Mouse (Mus musculus): ENCODE results near the gene Mrpl2.

Mrpl2 gene

DNA sequence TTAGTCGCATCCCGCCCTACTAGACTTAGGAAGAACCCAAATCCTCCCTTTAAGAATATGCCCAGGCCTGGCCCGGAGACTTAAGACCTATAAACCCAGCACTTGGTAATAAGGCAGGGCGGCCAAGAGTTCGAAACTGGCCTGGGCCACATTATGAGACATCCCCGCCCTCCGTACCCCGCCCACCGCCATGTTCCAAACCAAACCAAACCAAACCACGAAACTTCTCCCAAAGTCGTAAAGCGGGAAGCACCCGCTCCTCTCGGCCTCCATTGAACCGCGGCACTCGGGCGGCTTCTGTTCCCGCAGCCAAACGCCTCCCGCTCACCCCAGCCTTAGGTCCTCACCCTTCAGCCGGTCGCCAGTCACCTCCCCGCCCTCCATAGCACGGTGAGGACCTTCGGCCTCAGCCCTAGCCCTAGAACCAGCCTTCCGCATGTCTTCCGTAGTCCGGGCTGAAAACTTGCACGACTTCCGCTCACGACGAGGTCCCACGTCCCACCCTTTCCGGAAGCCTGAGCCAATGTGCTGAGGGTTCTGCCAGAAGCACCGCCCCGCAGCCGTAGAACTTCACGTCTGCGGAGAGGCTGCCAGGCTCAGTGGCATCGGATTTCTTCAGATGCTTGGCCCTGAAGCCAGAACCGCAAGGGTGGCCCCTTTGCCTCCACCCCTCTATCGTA lies 28.0 kb downstream of the Mrpl2 start, which contains the start of gene Rrp36:
TSS of gene Rrp36 (minus strand) at position 503 of the 680 bp plus-strand sequence.
- peak; percentile 85 to 92 for DNase-seq

DNA sequence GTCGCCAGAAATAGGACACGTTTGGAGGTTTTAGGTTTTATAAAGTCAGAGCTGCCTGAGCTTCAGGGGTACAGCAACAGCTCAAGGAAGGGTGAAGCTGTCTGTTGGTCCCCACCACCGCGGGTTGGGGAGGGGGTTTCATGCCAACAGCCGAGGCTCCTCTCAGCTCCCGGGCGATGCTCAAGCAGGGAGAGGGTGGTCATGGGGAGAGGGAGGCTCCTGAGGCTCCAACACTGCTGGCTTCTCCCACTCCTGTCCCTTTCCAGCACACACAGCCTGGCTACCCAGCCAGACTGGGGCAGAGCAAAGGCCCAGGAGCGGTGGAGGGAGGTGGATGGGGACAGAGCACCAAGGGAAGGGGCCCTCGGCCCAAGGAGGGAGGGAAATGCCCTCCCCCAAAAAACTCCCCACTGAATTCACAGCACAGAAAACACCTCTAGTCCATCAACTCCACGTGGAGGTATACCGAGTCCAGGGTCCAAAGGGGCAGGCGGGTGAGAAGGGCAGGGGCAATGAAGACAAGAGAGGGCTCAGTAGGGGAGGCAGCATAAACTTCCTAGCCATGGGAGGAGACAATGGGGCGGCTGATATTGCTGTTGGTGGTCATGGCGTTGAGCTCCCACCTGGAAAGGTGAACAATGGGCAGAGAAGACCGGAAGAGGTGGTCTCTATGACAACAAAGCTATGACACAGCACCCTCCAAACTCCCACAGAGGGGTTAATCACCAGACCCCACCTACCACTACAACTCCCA lies 28.7 kb downstream of the Mrpl2 start:
- DNase-seq: peak in 1 of 2 experiments; percentile 24

DNA sequence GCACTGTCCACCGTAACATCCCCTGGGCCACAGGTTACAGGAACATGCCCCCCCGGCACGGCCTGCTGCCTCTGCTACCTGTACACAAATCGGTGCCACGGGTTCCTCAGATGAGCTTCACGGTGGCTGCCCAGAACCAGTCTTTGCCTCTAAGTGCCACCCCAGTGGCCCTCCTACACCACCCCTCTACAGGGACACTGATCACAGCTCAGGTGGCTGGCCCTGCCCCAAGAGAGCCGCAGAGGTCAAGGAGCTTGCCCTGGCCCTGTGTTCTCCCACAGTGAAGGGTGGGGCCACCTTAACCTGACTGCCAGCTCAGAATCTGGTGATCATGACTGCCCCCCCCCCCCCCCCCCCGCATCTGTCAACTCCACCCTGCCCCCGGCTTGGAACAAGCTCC lies 32.4 kb downstream of the Mrpl2 start, which contains the start of gene Mea1:
TSS of gene Mea1 (plus strand) at position 378 of the 400 bp plus-strand sequence.
- DNase-seq: no peak

DNA sequence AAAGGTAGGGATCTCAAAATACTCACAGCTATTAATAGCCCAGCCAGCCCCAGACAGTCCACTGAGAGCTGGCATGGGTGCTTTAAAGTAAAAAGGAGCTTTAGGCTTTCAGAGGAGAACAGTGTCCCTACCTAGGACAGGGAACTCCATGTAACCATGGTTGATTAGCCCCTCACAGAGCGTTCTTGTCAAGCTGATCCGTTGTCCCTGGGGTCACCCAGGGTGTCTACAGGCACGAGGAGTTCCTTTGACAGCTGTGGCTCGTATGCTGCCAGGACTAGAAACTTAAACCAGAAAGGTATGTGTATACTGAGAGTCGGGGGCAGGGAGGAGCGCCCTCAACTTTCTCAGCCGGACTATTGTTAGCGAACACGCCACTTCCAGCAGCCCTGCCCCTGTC lies 32.9 kb downstream of the Mrpl2 start:
- DNase-seq: no peak

DNA sequence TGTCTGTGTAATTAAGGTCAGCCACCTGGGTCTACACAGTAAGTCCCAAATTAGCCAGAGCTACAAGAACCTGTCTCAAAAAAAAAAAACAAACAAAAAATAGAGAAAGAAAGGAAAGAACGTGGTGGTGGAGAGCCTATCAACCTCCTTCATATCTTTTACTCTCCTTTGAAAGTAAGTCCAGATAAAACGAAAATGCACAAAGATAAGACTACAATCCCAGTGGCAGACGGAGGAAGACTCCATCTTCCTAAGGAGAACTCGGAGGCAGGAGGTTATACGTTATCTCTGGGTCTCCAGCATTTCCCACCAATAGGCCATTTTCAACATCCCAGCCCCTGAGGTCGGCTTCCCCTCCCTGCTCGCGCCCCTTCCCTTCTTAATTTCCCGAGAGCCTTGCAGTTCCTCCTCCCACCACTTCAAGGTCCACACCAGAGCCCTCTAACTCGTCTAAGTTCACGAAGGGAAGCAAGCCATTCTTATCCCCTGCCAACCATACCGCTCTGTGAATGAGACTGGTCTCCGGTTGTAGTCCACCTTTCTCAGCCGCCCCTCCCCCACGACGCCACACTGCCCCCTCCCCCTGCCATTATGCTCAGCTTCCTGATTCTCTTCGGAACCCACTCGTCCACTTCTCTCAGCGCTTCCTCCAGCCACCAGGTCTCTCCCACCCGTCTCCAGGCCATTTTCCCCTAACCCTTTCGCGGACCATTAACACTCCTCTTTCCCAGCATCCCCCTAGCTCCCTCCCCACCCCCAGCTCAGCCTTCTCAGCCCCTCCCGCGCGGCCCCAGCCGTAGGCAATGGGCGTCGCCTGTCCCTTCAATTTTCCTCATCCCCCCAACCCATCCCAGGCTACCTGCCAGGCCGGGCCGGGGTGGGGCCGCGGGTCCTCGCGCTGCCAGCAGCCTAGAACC lies 34.1 kb downstream of the Mrpl2 start:
- DNase-seq: peak; percentile 44 to 58

DNA sequence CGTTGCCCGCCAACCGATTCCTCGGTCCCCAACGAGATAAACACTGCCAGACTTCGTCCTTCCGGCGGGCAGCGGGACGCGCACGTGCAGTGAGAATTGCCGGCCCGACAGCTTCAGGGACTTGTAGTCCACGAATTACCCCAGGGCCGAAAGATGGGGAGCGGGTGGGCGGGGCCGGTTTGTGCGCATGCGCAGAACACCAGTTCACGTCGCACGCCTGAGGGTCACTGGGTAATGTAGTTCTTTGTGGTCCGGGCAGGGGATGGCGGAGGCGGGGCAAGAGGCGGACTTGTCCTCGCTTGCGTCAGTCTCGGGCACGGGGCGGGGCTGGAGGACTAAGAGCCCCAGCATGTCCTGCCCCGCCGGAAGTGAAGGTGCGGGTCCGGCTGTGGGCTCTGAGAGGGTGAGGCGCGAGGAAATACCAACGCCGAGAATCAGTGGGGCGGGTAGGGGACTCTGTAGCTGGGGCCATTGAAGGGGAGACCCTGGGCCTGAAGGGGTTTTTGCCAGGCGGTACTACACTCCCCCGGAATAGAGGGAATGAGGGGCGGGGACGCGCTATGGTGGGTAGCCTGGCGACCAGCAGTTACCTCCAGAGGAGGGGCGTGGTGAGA lies 34.8 kb downstream of the Mrpl2 start, which contains the start of gene Klhdc3:
TSS of gene Klhdc3 (minus strand) at position 155 of the 614 bp plus-strand sequence.
- peak; percentile 97 to 98 for DNase-seq

DNA sequence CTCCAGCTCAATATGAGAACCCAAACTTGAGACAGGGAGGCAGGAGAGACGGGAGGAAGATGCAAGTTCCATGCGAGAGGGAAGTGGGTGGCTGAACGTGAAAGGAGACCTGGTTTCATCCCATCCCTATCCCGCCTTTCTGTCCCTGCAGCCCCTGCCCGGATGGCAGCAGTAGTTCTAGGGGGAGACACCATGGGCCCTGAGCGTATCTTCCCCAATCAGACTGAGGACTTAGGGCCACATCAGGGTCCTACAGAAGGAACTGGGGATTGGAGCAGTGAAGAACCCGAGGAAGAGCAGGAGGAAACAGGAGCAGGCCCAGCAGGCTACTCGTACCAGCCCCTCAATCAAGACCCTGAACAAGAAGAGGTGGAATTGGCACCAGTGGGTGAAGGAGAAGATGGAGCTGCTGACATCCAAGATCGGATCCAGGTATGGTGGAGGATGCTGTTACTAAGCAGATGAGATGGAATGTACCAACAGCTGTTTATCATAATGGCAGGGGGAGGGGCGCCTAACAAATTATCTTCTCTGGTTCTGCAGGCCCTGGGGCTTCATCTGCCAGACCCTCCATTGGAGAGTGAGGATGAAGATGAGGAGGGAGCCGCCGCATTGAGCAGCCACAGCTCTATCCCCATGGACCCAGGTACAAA lies 35.6 kb downstream of the Mrpl2 start:
- DNase-seq: no peak

DNA sequence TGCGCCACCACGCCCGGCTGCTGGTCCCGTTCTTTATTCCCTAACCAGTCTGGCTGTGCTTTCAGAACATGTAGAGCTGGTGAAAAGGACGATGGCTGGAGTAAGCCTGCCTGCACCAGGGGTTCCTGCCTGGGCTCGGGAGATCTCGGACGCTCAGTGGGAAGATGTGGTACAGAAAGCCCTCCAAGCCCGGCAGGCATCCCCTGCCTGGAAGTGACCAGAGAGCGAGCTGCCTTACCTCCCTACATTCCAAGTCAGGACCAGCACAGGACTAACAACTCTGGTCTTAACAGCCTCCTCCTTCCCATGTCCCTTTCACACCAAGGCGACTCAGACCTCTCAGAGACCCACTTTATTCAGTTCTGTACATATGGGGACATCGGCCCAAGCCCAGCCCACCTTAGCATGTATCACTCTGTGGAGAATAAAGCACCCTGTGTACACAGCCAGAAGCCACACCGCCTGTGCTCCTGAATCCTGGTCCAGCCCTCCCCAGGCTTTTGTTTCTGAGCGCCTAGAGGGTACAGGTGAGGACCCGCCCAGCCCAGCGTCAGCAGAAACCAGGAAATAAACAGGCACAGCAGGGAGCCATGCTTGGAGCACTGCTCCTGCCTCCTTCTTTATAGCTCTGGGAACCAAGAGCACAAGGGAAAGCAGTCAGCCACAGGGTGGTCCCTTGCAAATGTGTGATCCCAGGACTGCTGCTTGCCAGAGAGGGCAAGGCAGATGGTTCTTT lies 36.8 kb downstream of the Mrpl2 start:
- DNase-seq: no peak

DNA sequence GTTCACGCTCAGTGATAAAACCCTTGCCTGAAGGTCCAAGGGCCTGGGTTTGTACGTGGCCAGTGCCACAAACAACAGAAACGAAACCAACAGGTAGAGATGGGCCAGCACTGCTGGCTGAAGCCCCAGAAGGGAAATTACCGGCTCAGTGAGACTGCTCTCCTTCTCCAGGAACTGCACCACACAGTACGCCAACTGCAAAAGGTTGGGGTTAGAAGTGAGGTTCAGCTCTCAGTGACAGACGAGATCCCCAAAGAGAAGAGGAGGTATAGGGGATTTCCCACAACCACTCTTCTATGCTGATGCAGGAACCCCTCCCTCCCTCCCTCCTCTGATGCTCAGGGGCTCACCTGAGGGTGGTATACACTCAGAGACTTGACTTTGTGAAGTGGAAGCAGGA lies 39.9 kb downstream of the Mrpl2 start:
- no peak for DNase-seq

DNA sequence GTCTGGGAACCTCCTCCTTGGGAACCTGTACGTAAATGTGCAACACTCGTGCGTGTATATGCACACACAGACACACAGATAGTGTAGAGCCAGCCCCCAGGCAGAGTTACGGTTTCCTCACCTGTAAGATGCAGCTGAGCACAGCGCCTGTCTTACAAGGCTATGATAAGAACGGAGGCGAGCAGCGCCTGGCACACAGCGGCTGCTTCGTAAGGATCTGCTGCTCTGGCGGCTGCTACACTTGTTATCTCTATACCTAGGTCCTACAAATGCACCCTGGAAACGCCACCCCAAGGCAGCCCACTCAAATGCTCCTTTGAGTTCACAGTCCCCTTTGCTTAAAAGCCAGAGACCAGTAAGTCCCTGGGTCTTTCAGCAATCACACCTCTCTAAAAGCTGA lies 44.6 kb downstream of the Mrpl2 start:
- DNase-seq: no peak

DNA sequence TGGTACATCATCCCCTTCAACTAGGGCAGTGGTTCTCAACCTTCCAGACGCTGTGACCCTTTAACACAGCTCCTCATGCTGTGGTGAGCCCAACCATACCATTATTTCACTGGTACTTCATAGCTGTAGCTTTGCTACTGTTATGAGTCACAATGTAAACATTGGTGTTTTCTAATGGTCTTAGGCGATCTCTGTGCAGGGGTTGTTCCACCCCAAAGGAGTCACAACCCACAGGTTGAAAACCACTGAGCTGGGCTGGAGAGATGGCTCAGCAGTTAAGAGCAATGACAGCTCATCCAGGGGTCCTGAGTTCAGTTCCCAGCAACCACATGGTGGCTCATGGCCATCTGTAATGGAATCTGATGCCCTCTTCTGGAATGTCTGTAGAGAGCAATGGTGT lies 45.4 kb downstream of the Mrpl2 start:
- DNase-seq: no peak

DNA sequence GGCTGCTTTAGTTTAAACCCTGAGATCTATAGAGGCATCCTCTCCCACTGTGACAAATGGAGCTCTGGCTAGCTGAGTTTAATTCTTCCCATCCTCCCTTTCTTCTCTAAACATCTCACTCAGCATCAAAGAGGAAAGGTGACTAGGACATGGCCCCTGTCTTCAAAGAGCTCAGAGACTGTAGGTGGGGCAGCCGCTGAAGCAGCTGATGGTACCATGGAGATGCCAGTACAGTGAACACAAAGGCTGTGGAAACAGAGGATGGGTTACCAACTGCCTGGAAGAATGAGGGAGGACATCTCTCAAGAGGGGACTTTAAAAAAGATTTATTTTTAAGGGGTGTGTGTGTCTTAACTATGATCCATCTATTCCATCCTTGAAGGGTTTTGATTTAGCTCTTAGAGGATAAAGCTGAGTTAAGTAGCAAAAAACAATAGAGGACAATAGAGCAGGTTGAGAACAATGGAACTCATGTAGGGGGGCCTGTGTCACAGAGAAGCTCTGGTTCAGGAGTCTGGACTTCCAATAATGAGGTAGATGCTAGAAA lies 48.6 kb downstream of the Mrpl2 start:
- DNase-seq: no peak

DNA sequence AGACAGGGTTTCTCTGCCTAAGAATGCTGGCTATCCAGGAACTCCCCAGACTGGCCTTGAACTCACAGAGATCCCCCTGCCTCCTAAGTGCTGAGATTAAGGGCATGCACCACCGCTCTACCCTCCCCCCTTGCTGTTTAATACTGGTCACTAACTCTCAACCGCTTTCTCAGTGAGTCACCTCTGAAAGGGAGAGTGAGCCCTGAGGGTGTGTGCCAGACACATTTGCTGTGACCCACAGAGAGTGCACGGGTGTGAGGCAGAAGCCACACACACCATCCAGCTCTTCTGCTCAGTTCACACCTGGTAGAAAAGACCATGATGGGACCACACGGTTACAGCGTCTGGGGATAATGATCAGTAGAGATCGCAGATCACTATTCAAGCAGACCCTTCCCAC lies 52.5 kb downstream of the Mrpl2 start:
- no peak for DNase-seq

DNA sequence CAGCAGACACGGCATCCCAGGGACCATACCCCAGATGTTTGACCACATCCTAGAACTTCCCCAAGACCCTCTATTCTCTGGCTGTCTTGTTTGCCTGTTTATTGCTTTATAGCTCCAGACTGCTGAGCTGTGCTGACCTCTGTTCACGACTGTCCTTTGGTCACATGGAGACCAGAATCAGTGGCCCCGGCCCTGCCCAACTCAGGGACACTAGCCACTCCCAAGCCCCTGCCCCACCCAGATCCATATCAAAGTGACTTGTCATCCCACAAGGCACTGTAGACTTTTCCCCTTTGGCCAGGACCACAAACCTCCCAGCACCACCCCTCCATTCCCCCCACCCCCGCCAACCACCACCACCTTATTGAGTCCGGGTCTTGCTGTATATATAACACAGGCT lies 53.2 kb downstream of the Mrpl2 start:
- DNase-seq: no peak

All from cerebellum, adult 18-20 months (tissue).